Mouse (Mus musculus) forebrain, embryonic 14.5 days (tissue): ENCODE results near the gene Vmac. TPM values are rescaled to one million over a fixed set of nuclear protein-coding genes. Genes with fewer than 3 reads are reported as not detected.
A peak's percentile ranks its signal among the peaks of the same experiment; 100 is the strongest.

Source experiments
- ATAC-seq: fragments of 200-750 bp; cut with Nextera tagmentation; 2 replicates; pipeline ENCODE4 v1.8.0; 2017; ENCODE audit warnings: mild to moderate bottlenecking, moderate library complexity
- DNase-seq: peaks from one replicate; pipeline ENCODE4 v3.0.0-alpha.2; 2015; ENCODE audit warnings: low spot score
- H3K27ac ChIP-seq: fragments of 300-500 bp; sonication (generic); 2 replicates; pipeline ENCODE4 v1.5.1; 2014; ENCODE audit warnings: low read depth, mild to moderate bottlenecking, control low read depth, low read length, moderate library complexity
- H3K27me3 ChIP-seq: fragments of 300-500 bp; sonication (generic); replicated peaks from 2 replicates; pipeline ENCODE4 v1.6.1; 2014; ENCODE audit warnings: low read length, control low read depth, mixed read lengths; ENCODE audit not compliant: control insufficient read depth, insufficient read depth
- H3K36me3 ChIP-seq: fragments of 300-500 bp; sonication (generic); 2 replicates; pipeline ENCODE4 v1.6.1; 2014; ENCODE audit warnings: low read length, control low read depth; ENCODE audit not compliant: control insufficient read depth, insufficient read depth
- H3K4me1 ChIP-seq: fragments of 300-500 bp; sonication (generic); 2 replicates; pipeline ENCODE4 v1.6.1; 2014; ENCODE audit warnings: antibody characterized with exemption, low read length, control low read depth; ENCODE audit not compliant: control insufficient read depth, insufficient read depth
- H3K4me2 ChIP-seq: fragments of 300-500 bp; sonication (generic); 2 replicates; pipeline ENCODE4 v1.6.1; 2014; ENCODE audit warnings: mild to moderate bottlenecking, control low read depth, low read length
- H3K4me3 ChIP-seq: fragments of 300-500 bp; sonication (generic); 2 replicates; pipeline ENCODE4 v1.5.1; 2014; ENCODE audit warnings: low read depth, low read length, control low read depth
- H3K9ac ChIP-seq: fragments of 300-500 bp; sonication (generic); 2 replicates; pipeline ENCODE4 v1.6.1; 2014; ENCODE audit warnings: mild to moderate bottlenecking, low read length, control low read depth, moderate library complexity
- H3K9me3 ChIP-seq: fragments of 300-500 bp; sonication (generic); replicated peaks from 2 replicates; pipeline ENCODE4 v1.6.1; 2016; ENCODE audit warnings: low read length, control low read depth, mixed read lengths; ENCODE audit not compliant: control insufficient read depth
- WGBS: fragments of 180-500 bp; shearing (Covaris S2); extraction: QIAGEN DNeasy Blood & Tissue Kit; methylation state at CpG from one replicate; pipeline ENCODE4 v1.1.7; 2014; 5-methylcytosine and 5-hydroxymethylcytosine counted together
- polyA plus RNA-seq: library from polyadenylated mRNA; unstranded; fragments of >200 nt; fragmentation: Nextera tagmentation; extraction: Ambion mirVana; gene quantifications from 2 replicates; pipeline ENCODE4 v1.2.1, GENCODE M21; 2014

Gene Vmac
- 18.6 and 24.6 TPM in 2 replicates for polyA plus RNA-seq

DNA sequence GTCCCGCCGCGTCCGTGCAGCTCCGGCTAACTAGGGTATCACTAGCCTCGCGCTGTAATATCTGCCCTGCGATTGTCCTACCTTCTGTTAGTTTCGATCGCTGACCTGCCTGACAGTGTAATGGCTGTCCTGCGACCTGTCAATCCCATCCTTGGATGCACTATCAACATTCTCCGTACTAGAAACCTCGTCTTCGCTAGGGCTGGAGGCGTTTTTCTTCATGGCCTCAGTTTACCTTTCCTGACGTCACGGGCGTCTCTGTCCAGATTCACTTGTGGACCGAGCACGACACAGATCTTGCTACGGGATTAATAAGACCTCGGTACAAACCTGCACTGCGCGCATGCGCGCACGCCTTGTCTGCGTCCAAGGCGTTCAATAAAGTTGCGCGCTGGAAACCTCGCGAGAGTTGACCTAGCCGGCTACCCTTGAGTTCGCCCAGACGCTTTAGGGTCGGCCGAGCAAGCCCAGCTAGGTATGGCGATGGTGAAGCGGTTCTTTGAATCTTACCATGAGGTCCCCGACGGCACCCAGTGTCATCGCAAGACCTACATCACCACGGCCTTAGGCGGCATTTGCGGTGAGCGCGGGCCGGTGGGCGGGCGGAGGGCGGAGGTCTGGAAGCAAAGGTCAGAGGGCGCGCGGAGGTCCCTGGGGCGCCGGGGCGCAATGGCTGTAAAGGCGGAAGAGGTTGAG lies at the start of gene Vmac, which contains the start of gene Ndufa11:
Gene Vmac (minus strand): TSS at position 660 of the 696 bp plus-strand sequence.
Gene Ndufa11 (plus strand): TSS at position 405 of the 696 bp plus-strand sequence.
- peak within 1 kb of the TSS; percentile 81 for H3K4me3 ChIP-seq
- peak within 1 kb of the TSS; percentile 95 for H3K9ac ChIP-seq
- peaks cover 20% of the 10 kb centered on the region for H3K36me3 ChIP-seq
- under 1% methylated on average over 59 of the region's 59 CpGs for WGBS
- DNase-seq, result peak; percentile 99
- ATAC-seq, result peak; percentile 79
- H3K27me3 ChIP-seq, result no peaks in the 10 kb centered on the region
- H3K4me1 ChIP-seq, result peaks cover 11% of the 10 kb centered on the region
- H3K4me2 ChIP-seq, result peak within 1 kb of the TSS; percentile 83
- peak within 1 kb of the TSS; percentile 84 for H3K27ac ChIP-seq
- H3K9me3 ChIP-seq, result no peaks in the 10 kb centered on the region

GRCm38 (mm10) chr17:56766631-56767405 lies 49.0 kb upstream of the Vmac start:
- DNase-seq, result no peak
- Histone ChIP-seq H3K4me2 (no peak overlapping the region), H3K9ac (no peak overlapping the region), H3K9me3 (no peaks in the 10 kb centered on the region), H3K4me1 (peaks cover 7% of the 10 kb centered on the region), H3K27me3 (no peaks in the 10 kb centered on the region), H3K36me3 (peaks cover 49% of the 10 kb centered on the region), H3K27ac (no peak overlapping the region), H3K4me3 (no peak overlapping the region)
- no peak for ATAC-seq
- WGBS, result 94% methylated on average over 27 of the region's 27 CpGs

DNA sequence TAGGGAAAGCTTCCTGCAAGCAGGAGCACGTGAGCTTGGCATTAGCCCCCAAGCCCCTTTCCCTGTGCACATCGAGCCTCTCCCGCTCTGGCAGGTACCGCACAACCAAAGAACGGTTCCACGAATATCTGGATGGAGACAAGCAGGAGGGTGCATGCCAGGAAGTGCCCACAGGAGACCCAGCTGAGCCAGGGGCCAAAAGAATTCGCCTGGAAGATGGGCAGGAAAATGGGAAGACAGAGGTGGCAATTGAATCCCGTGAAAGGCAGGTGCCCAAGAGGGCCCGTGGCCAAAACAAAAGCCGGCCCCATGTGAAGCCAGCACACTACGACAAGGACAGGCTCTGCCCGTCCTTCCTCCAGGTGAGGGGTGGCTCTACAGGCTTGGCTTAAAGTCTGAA lies 47.6 kb upstream of the Vmac start:
- H3K4me1 ChIP-seq, result peaks cover 7% of the 10 kb centered on the region
- peaks cover 39% of the 10 kb centered on the region for H3K36me3 ChIP-seq
- no peak; the same call in 1 of the 2 replicates for ATAC-seq
- 56% methylated on average over 12 of the region's 12 CpGs for WGBS
- no peak for DNase-seq
- H3K9me3 ChIP-seq, result no peaks in the 10 kb centered on the region
- peak overlapping the region; percentile 97; the same call in 1 of the 2 replicates for H3K27ac ChIP-seq
- peak overlapping the region; percentile 77 for H3K9ac ChIP-seq
- no peaks in the 10 kb centered on the region for H3K27me3 ChIP-seq
- H3K4me3 ChIP-seq, result peak overlapping the region; percentile 69
- H3K4me2 ChIP-seq, result peak overlapping the region; percentile 65

DNA sequence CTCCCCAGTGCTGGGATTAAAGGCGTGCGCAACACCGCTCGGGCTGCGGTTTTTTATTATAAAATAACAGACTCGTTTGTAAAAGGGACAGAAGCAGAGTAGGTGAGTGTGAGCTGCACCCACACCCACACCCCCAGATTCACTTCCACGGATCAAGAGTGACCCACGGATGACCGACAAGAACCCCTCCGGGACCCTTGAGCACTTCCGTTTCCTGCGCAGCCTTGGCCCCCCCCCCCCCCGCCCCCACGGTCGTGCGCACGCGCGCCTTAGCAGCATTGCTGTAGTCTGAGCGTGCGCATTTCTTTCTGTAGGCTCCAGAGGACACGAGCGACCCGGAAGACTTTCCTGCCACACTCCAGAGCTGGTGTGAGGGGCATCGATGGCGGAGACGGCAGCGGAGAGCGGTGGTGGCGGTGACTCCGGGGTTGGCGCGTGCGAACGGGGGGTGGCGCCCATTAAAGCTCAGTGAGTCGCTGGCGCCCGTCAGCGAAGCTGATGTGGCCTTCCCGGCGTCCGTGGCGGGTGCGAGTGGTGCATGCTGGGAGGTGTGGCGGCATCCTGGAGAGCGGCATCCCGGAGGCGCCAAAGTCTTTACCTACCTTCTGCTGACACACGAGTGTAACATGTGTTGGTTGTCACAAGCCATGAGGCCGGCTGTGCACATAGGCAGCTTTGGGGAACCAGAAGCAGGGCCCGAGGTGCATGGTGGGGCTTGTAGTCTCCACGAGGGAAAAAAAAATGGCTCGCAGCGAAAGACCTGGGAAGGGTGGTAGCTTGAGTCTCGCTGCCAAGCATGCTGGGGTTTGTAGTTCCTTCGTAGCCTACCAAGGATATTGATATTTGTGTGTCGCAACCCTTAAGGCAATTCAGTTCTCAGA lies 46.9 kb upstream of the Vmac start, which contains the start of gene Dus3l:
Gene Dus3l (plus strand): TSS at position 284 of the 881 bp plus-strand sequence.
- ATAC-seq (peak; percentile 82), DNase-seq (peak; percentile 96)
- WGBS, result 2% methylated on average over 58 of the region's 58 CpGs

DNA sequence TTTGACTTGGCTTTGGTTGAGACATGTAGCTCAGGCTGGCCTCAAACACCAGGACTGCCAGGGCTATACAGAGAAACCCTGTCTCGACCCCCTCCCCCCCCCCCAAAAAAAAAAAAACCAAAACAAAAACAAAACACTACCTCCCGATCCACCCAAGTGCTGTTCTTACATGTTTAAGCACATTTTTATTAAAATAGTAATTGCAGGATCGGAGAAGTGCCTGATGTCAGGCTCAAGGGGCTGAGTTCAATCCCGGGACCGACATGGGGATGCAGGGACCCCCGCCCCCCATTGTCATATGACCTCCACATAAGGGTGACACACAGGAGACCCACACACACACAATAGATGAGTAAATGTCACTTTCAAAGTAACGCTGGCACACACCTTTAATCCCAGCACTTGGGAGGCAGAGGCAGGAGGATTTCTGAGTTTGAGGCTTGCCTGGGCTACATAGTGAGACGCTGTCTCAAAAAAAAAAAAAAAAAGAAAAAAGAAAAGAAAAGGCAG lies 46.0 kb upstream of the Vmac start:
- Histone ChIP-seq H3K36me3 (peaks cover 23% of the 10 kb centered on the region), H3K4me1 (peaks cover 7% of the 10 kb centered on the region), H3K9me3 (no peaks in the 10 kb centered on the region), H3K27ac (no peak overlapping the region), H3K4me3 (peak overlapping the region; percentile 69), H3K4me2 (peak overlapping the region; percentile 65), H3K27me3 (no peaks in the 10 kb centered on the region), H3K9ac (no peak overlapping the region)
- ATAC-seq (no peak), DNase-seq (no peak)
- WGBS, result 80% methylated on average over 8 of the region's 8 CpGs

More for the DNA sequence above, 46.9 kb upstream of the Vmac start, which contains the start of gene Dus3l:
- peak within 1 kb of the TSS; percentile 97 for H3K27ac ChIP-seq
- H3K36me3 ChIP-seq, result peaks cover 32% of the 10 kb centered on the region
- peaks cover 7% of the 10 kb centered on the region for H3K4me1 ChIP-seq
- peak within 1 kb of the TSS; percentile 65 for H3K4me2 ChIP-seq
- H3K9me3 ChIP-seq, result no peaks in the 10 kb centered on the region
- no peaks in the 10 kb centered on the region for H3K27me3 ChIP-seq
- H3K4me3 ChIP-seq, result peak within 1 kb of the TSS; percentile 69
- H3K9ac ChIP-seq, result peak within 1 kb of the TSS; percentile 77

DNA sequence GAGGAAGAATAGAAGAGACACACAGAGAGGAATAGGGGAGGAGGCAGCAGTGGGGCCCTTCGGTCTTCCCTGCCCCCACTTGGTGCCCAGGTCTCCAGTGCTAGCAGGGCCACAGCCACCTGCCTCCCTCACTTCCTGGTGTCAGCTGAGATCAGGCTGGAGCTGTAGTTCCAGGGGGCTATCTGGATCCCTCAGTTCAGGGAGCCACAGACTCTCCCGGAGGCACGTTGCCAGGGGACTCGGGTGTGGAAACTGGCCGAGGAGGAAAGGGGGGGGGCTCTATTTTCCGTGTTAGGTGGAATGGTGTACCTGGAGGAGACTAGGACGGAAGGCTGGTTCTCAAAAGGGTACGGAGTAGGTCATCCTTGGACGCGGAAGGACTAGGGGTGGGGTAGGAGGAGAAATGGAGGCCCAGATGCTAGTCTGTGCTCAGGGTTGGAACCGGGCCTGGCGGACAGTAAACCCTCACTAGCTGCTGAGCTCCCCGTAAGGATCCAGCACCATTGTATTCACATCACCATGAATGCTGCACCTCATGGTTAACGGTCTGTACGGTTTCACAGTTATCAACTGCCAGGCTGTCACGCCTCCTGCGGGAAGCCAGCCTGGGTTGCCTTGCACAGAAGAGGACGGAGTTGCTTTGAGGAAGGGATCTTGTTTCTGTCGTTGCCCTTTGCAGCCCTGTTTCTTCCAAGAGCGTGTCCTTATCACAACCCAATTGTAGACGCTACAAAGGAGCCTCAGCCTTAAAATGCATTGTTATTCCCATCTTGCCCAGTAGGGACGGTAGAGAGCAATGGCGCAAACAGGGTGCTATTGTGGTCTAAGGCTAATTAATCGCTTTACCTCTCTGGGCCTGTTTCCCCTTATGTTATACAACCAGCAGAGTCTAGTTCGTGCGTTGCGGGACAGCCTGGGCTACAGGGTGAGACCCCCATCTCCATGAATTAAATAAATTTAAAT lies 45.2 kb upstream of the Vmac start:
- peaks cover 7% of the 10 kb centered on the region for H3K4me1 ChIP-seq
- DNase-seq (peak; percentile 61), ATAC-seq (no peak)
- H3K27me3 ChIP-seq, result no peaks in the 10 kb centered on the region
- H3K9me3 ChIP-seq, result no peaks in the 10 kb centered on the region
- 52% methylated on average over 27 of the region's 27 CpGs for WGBS
- H3K4me2 ChIP-seq, result peak overlapping the region; percentile 73; the same call in 1 of the 2 replicates
- peak overlapping the region; percentile 93 for H3K27ac ChIP-seq
- H3K9ac ChIP-seq, result no peak overlapping the region; the same call in 1 of the 2 replicates
- H3K4me3 ChIP-seq, result no peak overlapping the region
- H3K36me3 ChIP-seq, result peaks cover 16% of the 10 kb centered on the region

DNA sequence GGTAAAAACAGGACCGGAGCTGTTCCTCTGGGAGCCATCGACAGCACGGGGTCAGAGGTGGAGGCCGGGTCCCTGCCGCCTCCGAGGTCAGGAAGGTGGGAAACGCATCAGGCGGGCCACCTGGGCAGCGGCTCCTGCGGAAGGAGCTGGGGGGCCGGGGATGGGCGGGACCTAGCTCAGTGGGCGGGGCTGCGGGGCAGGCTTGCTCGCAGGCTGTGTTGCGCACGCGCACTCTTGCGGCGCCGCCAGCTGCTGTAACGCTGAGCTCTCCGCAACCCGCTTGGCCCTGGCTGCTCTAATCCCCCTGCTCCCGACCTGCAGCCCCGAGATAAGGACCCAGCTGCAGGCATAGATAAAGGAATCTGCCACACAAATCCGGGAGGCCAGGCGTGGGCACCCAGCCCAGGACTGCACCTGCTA lies 44.2 kb upstream of the Vmac start:
- Histone ChIP-seq H3K27me3 (peaks cover 9% of the 10 kb centered on the region), H3K9me3 (no peaks in the 10 kb centered on the region), H3K4me1 (peaks cover 13% of the 10 kb centered on the region), H3K4me3 (peak overlapping the region; percentile 44), H3K4me2 (peak overlapping the region; percentile 73), H3K36me3 (peaks cover 7% of the 10 kb centered on the region), H3K27ac (peak overlapping the region; percentile 93), H3K9ac (peak overlapping the region; percentile 63)
- under 1% methylated on average over 23 of the region's 28 CpGs for WGBS
- ATAC-seq (peak; percentile 52), DNase-seq (peak; percentile 96)
